Mouse (Mus musculus) kidney, adult 9 months (tissue): Measurements from ENCODE around the gene Tgfbr2.

Experiments used
- DNase-seq: peaks from one replicate; pipeline ENCODE4 v3.0.0; 2022

Gene Tgfbr2

DNA sequence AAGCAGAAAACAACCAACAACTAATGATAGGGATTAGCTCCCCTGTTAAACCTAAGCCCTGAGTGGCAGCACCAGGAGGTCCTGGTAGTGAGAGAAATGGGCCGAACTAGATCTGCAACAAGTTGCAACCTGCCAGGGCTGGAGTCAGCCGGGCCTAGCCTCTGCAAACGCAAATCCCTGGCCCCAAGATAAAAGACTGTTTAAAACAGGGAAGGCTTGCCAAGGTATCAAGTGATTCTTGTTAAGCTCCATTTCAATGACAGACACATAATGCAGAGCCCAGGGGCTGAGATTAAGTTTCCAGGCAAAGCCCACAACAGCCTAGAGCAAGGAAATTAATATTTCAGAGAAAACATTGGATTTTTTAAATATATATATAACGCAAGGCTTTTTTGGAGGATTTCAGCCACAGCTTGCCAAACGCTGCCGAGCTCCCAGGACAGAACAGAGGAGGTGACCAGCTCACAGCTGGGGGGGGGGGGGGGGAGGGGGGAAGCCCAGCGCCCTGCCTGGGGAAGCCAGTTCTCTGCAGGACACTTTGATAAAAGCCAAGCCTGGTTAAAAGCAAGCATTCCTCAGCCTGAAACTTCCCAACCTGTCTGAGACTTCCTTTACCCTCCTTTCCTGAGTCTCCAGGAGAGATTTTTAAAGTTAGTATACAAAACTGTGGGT lies 24.3 kb downstream of the Tgfbr2 start:
- DNase-seq = no peak

DNA sequence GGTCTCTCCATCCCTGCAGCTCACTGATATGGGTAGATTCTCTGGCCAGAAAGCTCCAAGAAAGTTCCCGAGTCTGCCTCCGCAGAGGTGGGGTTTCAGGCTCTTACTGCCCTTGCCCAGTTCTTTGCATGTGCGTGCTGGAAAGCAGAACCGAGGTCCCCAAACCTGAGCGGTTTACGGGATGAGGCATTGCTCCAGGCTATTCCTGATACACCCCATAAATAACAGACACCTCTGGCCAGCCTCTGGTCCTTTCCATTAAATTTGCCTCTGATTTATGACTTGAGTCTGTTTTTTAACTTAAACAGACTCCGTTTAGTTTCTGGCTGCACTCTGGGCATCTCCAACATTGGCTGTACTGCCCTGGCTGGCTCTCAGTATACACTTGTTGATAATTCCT lies 26.4 kb downstream of the Tgfbr2 start:
- DNase-seq = no peak

DNA sequence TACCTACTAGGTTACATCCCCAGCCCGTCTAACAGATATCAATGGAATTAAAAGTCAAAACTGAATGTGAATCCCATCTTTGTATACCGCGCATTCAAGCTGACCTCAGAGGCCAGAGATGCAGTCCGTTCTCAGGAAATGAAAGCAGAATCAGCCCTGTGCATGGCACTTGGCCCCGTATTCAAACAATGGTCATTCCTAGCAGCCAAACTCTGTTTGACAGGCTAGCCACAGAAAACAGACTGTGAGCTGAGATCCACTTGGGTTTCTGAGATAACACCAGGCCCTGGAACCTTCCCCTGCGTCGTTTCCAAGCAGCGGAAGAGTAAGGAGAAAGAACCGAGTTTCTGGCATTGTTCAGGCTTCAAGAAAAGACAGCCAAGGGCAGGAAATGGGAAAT lies 28.9 kb downstream of the Tgfbr2 start:
- no peak for DNase-seq

- DNase-seq = peak; percentile 58
Measured at GRCm38 (mm10) chr9:116145231-116145641, 29.9 kb downstream of the Tgfbr2 start.

- DNase-seq = no peak
Measured at GRCm38 (mm10) chr9:116140422-116140821, 34.7 kb downstream of the Tgfbr2 start.

GRCm38 (mm10) chr9:116139549-116139948 lies 35.6 kb downstream of the Tgfbr2 start:
- DNase-seq = no peak

DNA sequence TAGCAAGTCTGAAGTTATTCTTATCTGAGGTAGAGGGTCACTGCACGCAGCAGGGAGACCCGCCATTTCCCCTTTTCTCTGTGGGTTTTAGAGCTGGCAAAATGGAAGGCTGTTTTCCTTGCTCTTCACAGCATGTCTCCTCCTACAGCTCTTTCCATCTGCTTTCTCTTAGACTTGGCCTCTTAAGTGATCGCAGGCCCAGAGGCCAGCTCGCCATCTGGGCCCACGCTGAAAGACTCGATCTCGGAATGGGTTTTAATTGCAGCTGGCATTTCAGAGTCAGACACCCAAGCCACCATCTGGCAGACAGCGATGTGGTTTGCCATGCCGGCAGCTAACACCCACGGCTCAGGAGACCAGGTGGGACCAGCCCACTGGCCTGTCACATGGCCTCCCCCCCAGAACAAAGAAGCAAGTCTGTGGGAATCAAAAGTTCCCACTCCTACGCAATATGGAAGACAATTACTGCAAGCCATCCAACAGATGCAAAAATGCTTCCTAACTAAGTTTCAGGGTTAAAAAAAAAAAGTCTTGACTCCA lies 36.5 kb downstream of the Tgfbr2 start:
- DNase-seq = no peak

- no peak for DNase-seq
Measured at GRCm38 (mm10) chr9:116137645-116138044, 37.5 kb downstream of the Tgfbr2 start.

DNA sequence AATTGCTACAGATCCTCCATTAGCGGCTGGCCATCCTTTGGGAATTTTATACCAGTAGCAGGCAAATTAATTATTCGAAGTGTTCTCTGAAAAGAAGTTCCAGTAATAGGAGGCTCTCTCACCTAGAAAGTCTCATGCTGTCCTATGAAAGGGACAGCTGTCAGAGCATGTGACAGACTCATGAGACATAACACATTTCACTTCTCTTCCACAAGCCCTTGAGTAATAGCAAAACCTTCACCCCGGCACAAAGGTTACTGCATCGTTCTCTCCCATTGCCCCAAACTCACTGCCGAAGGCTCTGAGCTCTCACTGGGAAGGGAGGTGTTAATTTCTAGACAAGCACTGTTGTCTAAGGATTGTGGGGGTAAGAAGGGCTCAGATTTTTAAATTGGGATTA lies 38.3 kb downstream of the Tgfbr2 start:
- no peak for DNase-seq

GRCm38 (mm10) chr9:116136146-116136545 lies 39.0 kb downstream of the Tgfbr2 start:
- no peak for DNase-seq

GRCm38 (mm10) chr9:116134488-116134887 lies 40.7 kb downstream of the Tgfbr2 start:
- DNase-seq = no peak

GRCm38 (mm10) chr9:116133312-116133980 lies 41.7 kb downstream of the Tgfbr2 start:
- DNase-seq = no peak

DNA sequence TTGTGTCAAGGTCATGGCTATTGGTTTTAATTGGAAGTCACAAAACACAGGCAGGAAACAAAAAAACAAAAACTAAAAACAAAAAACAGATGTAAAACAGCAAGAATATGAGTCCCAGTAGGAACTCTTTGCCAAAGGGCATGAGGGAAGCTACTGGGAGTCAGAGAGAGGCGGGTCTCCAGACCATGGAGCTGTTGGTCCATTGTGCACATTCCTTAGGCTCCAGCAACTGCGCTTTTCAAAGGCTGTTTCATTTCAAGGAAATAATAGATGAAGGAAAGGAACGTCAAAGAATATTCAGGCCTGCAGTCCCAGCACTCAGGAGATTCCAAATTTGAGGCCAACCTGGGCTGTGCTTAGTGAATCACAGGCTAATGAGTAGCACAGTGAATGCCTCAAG lies 46.3 kb downstream of the Tgfbr2 start:
- no peak for DNase-seq

- no peak for DNase-seq
Measured at GRCm38 (mm10) chr9:116128311-116128710, 46.8 kb downstream of the Tgfbr2 start.

- DNase-seq = no peak
Measured at GRCm38 (mm10) chr9:116126494-116126893, 48.7 kb downstream of the Tgfbr2 start.

DNA sequence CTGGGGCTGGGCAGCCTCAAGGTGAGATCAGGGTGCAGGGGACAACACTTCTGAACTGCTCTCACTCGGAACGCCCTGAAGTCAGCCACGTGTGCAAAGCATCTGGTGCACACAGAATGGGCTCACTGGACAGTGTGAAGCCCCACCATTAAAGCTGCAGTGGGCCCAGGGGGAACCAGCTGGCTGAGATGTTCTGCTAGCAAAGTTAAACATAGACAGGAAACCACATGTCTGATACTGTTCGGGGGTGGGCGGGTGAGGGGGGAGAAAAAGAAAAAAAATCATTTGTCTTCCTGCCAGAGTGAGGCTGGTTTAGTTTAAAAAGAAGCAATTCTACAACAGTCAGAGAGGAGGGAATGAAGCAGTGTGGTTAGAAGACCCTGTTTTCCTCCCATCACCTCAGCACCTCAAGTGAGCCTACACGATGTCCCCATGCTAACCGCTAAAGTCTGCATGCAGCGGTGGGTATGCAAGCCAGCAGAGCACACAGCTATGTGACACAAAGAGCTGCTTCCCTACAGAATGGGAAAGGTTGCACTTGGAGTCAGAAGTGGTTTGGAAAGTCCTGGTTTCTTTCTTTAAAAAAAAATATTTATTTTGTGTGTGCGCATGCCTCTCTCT lies 52.1 kb downstream of the Tgfbr2 start:
- no peak for DNase-seq

DNA sequence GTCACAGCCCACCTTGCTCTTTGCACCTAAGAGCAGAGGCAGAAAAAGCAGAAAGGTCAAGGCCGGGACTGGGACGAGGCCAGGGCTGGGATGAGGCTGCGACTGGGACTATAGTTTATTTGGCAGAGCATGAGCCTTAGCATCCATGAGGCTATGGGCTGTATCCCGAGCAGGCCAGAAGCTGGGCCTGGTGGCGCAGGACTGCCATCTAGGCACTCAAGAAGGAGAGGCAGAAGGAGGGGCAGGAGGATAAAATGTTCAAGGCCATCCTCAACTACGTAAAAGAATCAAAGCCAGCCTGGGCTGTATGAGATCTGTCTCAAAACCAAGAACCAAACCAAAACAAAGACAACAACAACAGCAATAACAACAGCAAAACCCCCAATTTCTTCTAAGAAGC lies 52.6 kb downstream of the Tgfbr2 start:
- DNase-seq = no peak

GRCm38 (mm10) chr9:116121472-116121871 lies 53.7 kb downstream of the Tgfbr2 start:
- DNase-seq = no peak

DNA sequence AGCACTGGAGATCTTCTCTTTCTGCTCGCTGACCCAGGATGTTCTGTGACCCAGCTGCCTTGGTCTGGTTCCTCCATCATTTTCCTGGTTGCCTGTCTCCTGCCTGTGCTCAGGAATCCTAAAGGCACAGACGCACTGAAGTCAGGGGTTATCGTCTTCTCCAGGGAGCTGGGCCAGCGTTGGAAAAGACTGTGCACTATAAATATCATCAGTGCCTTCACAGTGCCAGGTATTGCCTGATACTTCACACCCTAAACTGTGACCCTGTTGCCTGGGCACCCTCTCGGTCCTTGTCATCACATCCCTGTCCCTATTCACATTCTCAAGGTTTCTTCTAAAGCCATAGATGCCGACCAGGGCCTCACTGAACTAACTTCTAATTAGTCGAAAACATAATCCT lies 55.2 kb downstream of the Tgfbr2 start:
- no peak for DNase-seq

- DNase-seq = no peak
Measured at GRCm38 (mm10) chr9:116118332-116118872, 56.8 kb downstream of the Tgfbr2 start.

GRCm38 (mm10) chr9:116115875-116116274 lies 59.3 kb downstream of the Tgfbr2 start:
- DNase-seq = no peak

DNA sequence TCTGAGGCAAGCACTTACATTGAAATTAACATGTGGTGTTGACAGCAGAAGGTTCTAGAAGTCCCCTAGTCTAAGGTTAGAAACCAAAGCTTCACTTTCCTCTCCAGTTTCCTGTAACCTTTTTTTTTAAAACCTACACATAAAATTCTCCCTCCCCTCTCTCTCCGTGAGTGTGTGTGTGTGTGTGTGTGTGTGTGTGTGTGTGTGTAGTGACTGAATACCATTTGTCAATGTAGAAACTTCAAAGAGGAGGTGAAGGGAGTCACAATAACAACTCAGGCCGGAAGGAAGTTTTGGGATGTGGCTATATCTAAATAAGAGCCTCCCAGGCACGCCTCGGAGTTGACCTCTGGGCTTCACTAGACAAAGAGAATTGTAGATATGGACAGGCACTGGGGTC lies 60.8 kb downstream of the Tgfbr2 start:
- peak; percentile 74 for DNase-seq

- no peak for DNase-seq
Measured at GRCm38 (mm10) chr9:116111149-116111970, 63.8 kb downstream of the Tgfbr2 start.
